Mouse (Mus musculus): ENCODE data around the gene Fcf1. TPM values are rescaled to one million over a fixed set of nuclear protein-coding genes. Genes with fewer than 3 reads are reported as not detected.

Gene Fcf1
- 10 to 100 TPM; 28.6 to 38.3 TPM for total RNA-seq (2021)

- intact Hi-C loops (cut with DNase I), result loop anchor here (1.0 kb wide), 1 partner anchor 26 kb away; the partner anchor contains the start of gene Ylpm1
- peak; percentile 91 to 96 for DNase-seq (ENCODE audit: low spot score in 2 of 2)
Measured at GRCm38 (mm10) chr12:84970428-84971096, at the start of gene Fcf1, which contains the start of gene Arel1. Gene Fcf1, plus strand, starts transcription at chr12:84970897. Gene Arel1, minus strand, starts transcription at chr12:84970900.

- intact Hi-C loops (cut with DNase I), result no loop called here
- DNase-seq (ENCODE audit: low spot score in 2 of 2), result no peak
Measured at GRCm38 (mm10) chr12:84921881-84922419, 48.7 kb upstream of the Fcf1 start.

- peak in 1 of 2 experiments; percentile 40 for DNase-seq (ENCODE audit: low spot score in 2 of 2)
- intact Hi-C loops (cut with DNase I), result no loop called here
Measured at GRCm38 (mm10) chr12:84924324-84924723, 46.4 kb upstream of the Fcf1 start.

- no peak for DNase-seq (ENCODE audit: low spot score in 2 of 2)
- intact Hi-C loops (cut with DNase I), result loop anchor here (5.0 kb wide), 1 partner anchor 54 kb away; no protein-coding TSS in a partner anchor
Measured at GRCm38 (mm10) chr12:84926542-84926941, 44.2 kb upstream of the Fcf1 start.

GRCm38 (mm10) chr12:84932210-84932609 lies 38.5 kb upstream of the Fcf1 start:
- intact Hi-C loops (cut with DNase I), result no loop called here
- DNase-seq (ENCODE audit: low spot score in 2 of 2), result no peak

GRCm38 (mm10) chr12:84935343-84935742 lies 35.4 kb upstream of the Fcf1 start:
- DNase-seq (ENCODE audit: low spot score in 2 of 2), result no peak
- intact Hi-C loops (cut with DNase I), result no loop called here

GRCm38 (mm10) chr12:84939117-84939516 lies 31.6 kb upstream of the Fcf1 start:
- intact Hi-C loops (cut with DNase I), result no loop called here
- DNase-seq (ENCODE audit: low spot score in 2 of 2), result peak in 1 of 2 experiments; percentile 50

- no peak for DNase-seq (ENCODE audit: low spot score in 2 of 2)
- intact Hi-C loops (cut with DNase I), result no loop called here
Measured at GRCm38 (mm10) chr12:84940343-84940742, 30.4 kb upstream of the Fcf1 start.

- no peak for DNase-seq (ENCODE audit: low spot score in 2 of 2)
- intact Hi-C loops (cut with DNase I), result no loop called here
Measured at GRCm38 (mm10) chr12:84941717-84942116, 29.0 kb upstream of the Fcf1 start.

- DNase-seq (ENCODE audit: low spot score in 2 of 2), result no peak
- intact Hi-C loops (cut with DNase I), result no loop called here
Measured at GRCm38 (mm10) chr12:84943006-84943952, 27.4 kb upstream of the Fcf1 start.

GRCm38 (mm10) chr12:84944150-84944812 lies 26.4 kb upstream of the Fcf1 start:
- intact Hi-C loops (cut with DNase I), result no loop called here
- no peak for DNase-seq (ENCODE audit: low spot score in 2 of 2)

- intact Hi-C loops (cut with DNase I), result no loop called here
- DNase-seq (ENCODE audit: low spot score in 2 of 2), result no peak
Measured at GRCm38 (mm10) chr12:84944813-84945553, 25.7 kb upstream of the Fcf1 start.

GRCm38 (mm10) chr12:84947894-84948583 lies 22.7 kb upstream of the Fcf1 start:
- DNase-seq (ENCODE audit: low spot score in 2 of 2), result no peak
- intact Hi-C loops (cut with DNase I), result no loop called here

GRCm38 (mm10) chr12:84948584-84949285 lies 22.0 kb upstream of the Fcf1 start:
- intact Hi-C loops (cut with DNase I), result no loop called here
- peak in 1 of 2 experiments; percentile 9 for DNase-seq (ENCODE audit: low spot score in 2 of 2)

GRCm38 (mm10) chr12:84950763-84951162 lies 19.9 kb upstream of the Fcf1 start:
- DNase-seq (ENCODE audit: low spot score in 2 of 2), result no peak
- intact Hi-C loops (cut with DNase I), result no loop called here

- DNase-seq (ENCODE audit: low spot score in 2 of 2), result no peak
- intact Hi-C loops (cut with DNase I), result no loop called here
Measured at GRCm38 (mm10) chr12:84951531-84951930, 19.2 kb upstream of the Fcf1 start.

- intact Hi-C loops (cut with DNase I), result no loop called here
- DNase-seq (ENCODE audit: low spot score in 2 of 2), result no peak
Measured at GRCm38 (mm10) chr12:84952351-84952750, 18.3 kb upstream of the Fcf1 start.

- no peak for DNase-seq (ENCODE audit: low spot score in 2 of 2)
- intact Hi-C loops (cut with DNase I), result no loop called here
Measured at GRCm38 (mm10) chr12:84956317-84956716, 14.4 kb upstream of the Fcf1 start.
